Comparison of ENCODE assay signal across 19 mouse cellular contexts in genomic region chr19:16543688-16544087, GRCm38 (mm10).
"Had no signal": no experiment of that assay in that cellular context is flagged by ENCODE, and none has a peak within 500 bp of the region (broad histone marks: within the 10 kb centered on the region; RNA-seq: fewer than 3 reads in every experiment).

No protein-coding gene starts in this region.

- H3K4me3 ChIP-seq: midbrain, embryonic 10.5 days; midbrain, embryonic 12.5 days; myocyte; neural tube, embryonic 13.5 days; neural tube, embryonic 15.5 days had no signal

- H3K4me2 ChIP-seq: lung, embryonic 14.5 days; midbrain, embryonic 12.5 days; neural tube, embryonic 13.5 days; neural tube, embryonic 15.5 days had no signal

- ATAC-seq: midbrain, embryonic 16.5 days had no signal

- H3K9me3 ChIP-seq: midbrain, embryonic 10.5 days; midbrain, embryonic 12.5 days; neural tube, embryonic 13.5 days; neural tube, embryonic 15.5 days had no signal

- H3K4me1 ChIP-seq: midbrain, embryonic 10.5 days; midbrain, embryonic 12.5 days; neural tube, embryonic 13.5 days; neural tube, embryonic 15.5 days had no signal

- H3K9ac ChIP-seq: lung, embryonic 14.5 days; midbrain, embryonic 12.5 days; neural tube, embryonic 13.5 days; neural tube, embryonic 15.5 days had no signal

- H3K27ac ChIP-seq: midbrain, embryonic 10.5 days; midbrain, embryonic 12.5 days; neural tube, embryonic 13.5 days; neural tube, embryonic 15.5 days had no signal

- H3K36me3 ChIP-seq: midbrain, embryonic 10.5 days; midbrain, embryonic 12.5 days; neural tube, embryonic 13.5 days; neural tube, embryonic 15.5 days had no signal

- DNase-seq: lung, adult 18-20 months; lung, embryonic 14.5 days; lung, postnatal 10 days; lung, postnatal 4 days; midbrain, embryonic 14.5 days; retina, postnatal 1 day; right cerebral cortex, adult 18-20 months; right cerebral cortex, postnatal 25 days; right cerebral cortex, postnatal 4 days; spleen, adult 18-20 months; thymus, adult 18-20 months; thymus, postnatal 14 days; thymus, postnatal 36 days had no signal

- H3K27me3 ChIP-seq: midbrain, embryonic 12.5 days; neural tube, embryonic 13.5 days; neural tube, embryonic 15.5 days had no signal
